Mouse (Mus musculus) left cerebral cortex, adult 8-10 months (tissue): ENCODE measurements around the gene Osbpl5. TPM values are rescaled to one million over a fixed set of nuclear protein-coding genes. Genes with fewer than 3 reads are reported as not detected.
"Not testable (repeated sequence)": the region's sequence is repeated elsewhere in the genome, so short reads cannot be mapped to it uniquely, and the experiment has no call there.

ENCODE experiments used
- DNase-seq, 2 experiments: peaks; one replicate each; pipeline ENCODE4 v3.0.0; 2022; ENCODE audit warnings: low spot score in 2 of 2
- microRNA-seq, 2 experiments: library from miRNA; unstranded; fragments of <30 nt; microRNA quantifications; one replicate each; pipeline ENCODE4 v1.2.0; 2022
- total RNA-seq, 4 experiments: library from RNA; stranded (reverse); gene quantifications; 2 replicates each; pipeline ENCODE4 v1.2.4; 2022

Osbpl5 gene
- total RNA-seq, 4 experiments from 2014 or later: 32.1 to 43.1 (median 38.2) TPM

DNA sequence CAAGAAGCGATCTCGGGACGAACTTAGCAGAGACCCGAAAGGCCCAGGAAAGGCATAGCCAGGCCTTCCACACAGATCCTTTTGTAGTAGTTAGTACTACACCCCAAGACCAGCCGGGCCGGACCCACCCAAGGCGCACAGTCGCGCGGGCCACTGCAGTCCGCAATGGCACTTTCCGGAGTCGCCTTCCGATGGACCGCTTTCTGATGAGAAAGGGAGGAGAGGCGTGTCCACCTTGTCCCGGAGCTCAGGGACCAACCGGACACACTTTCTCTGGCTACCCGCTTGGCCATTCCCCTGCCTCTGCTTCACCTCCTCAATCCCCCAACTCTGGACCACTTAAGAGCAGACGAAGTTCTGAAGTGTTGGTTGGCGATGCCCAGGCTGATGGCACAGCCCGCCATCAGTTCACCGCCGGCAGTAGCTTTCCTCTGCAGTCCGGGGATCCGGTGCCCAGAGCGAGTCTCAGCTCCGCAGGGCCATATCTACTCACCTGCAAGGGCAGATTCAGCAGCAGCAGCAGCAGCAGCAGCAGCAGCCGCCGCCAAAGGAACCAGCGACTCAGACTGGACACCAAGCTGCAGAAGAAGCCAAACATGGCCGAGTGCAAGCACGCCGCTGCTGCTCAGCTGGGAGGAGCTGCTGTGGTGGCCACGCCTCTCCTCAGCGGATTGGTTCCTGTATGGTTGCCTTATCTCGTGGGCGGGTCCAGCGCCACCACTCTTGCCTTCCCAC is 107.6 kb downstream of the Osbpl5 start, which contains the start of gene Tnfrsf22:
Gene Tnfrsf22, minus strand, starts transcription at position 628 of the 735 bp plus-strand sequence.
- peak; percentile 41 to 57 for DNase-seq

DNA sequence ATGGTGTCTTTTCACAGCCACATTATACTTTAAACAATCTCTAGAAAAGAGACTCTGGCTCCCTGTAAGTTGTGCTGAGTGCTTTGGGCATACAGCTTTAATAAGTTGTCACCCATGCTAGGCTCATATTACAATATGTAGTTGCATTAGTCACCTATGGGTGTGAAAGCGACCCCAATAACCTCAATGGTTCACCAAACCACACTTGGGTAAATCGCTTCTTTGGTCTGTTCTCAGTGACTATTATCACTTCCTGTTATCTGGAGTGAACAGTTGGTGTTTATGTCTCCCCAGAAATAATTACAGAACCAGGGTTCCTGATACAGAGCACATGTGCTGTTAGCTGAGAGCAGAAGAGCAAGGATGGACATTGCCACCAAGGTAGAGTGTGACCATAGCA is 112.8 kb downstream of the Osbpl5 start:
- DNase-seq: not testable (repeated sequence)

Small RNA genes within 50 kb of the gene (microRNA-seq; reads per million reads assigned to microRNA genes)
- 0 reads per million in 2 experiments for gene Gm22064

Other genes starting within 250 kb of the Osbpl5 start
- 100 to 1,000 TPM; 106 to 123 (median 113) TPM for gene Nap1l4, start 207.9 kb downstream of the Osbpl5 start, total RNA-seq
- 10 to 100 TPM; 50.1 to 58.2 (median 54.2) TPM for gene Cars, start 156.9 kb downstream of the Osbpl5 start, total RNA-seq
- not detected for gene Tnfrsf26, start 128.3 kb downstream of the Osbpl5 start, total RNA-seq
- 1 to 10 TPM; 1.0 to 2.9 (median 2.8) TPM for gene Tnfrsf22, start 107.3 kb downstream of the Osbpl5 start, total RNA-seq
- gene Tnfrsf23, start 71.1 kb downstream of the Osbpl5 start, total RNA-seq: 1 to 10 TPM in 2 of 4 experiments, under 1 TPM in 2; 0.72 to 2.3 (median 1.1) TPM
- not detected for gene Mrgprg, start 10.0 kb upstream of the Osbpl5 start, total RNA-seq
- 1 to 10 TPM; 7.0 to 8.4 (median 7.8) TPM for gene Mrgpre, start 27.5 kb upstream of the Osbpl5 start, total RNA-seq
- 1 to 10 TPM; 5.4 to 7.8 (median 5.7) TPM for gene Nadsyn1, start 65.9 kb upstream of the Osbpl5 start, total RNA-seq
- 10 to 100 TPM; 37.6 to 43.0 (median 39.8) TPM for gene Dhcr7, start 66.2 kb upstream of the Osbpl5 start, total RNA-seq
- not detected for gene Gm498, start 109.9 kb upstream of the Osbpl5 start, total RNA-seq
- 100 to 1,000 TPM; 108 to 123 (median 112) TPM for gene Shank2, start 244.9 kb upstream of the Osbpl5 start, total RNA-seq